Mouse (Mus musculus): ENCODE results near the gene Ppp1r37.

The Ppp1r37 gene

GRCm38 (mm10) chr7:19569647-19570046 is 6.8 kb upstream of the Ppp1r37 start:
- DNase-seq (ENCODE audit: low spot score), result no peak

GRCm38 (mm10) chr7:19567426-19567825 is 4.5 kb upstream of the Ppp1r37 start:
- DNase-seq (ENCODE audit: low spot score), result no peak

- no peak for DNase-seq (ENCODE audit: low spot score)
These were observed 2.9 kb upstream of the Ppp1r37 start for GRCm38 (mm10) chr7:19565803-19566202.

- no peak for DNase-seq (ENCODE audit: low spot score)
These were observed 1.6 kb upstream of the Ppp1r37 start for GRCm38 (mm10) chr7:19564455-19564854.

GRCm38 (mm10) chr7:19563884-19564283 is 1.0 kb upstream of the Ppp1r37 start:
- DNase-seq (ENCODE audit: low spot score), result no peak

- DNase-seq (ENCODE audit: low spot score), result peak; percentile 99
These were observed 872 bp downstream of the Ppp1r37 start for GRCm38 (mm10) chr7:19561765-19562642.

GRCm38 (mm10) chr7:19561431-19561764 is 1.5 kb downstream of the Ppp1r37 start:
- DNase-seq (ENCODE audit: low spot score), result peak; percentile 26

GRCm38 (mm10) chr7:19560491-19561260 is 2.2 kb downstream of the Ppp1r37 start:
- DNase-seq (ENCODE audit: low spot score), result no peak

- DNase-seq (ENCODE audit: low spot score), result peak; percentile 76
These were observed 3.9 kb downstream of the Ppp1r37 start for GRCm38 (mm10) chr7:19558965-19559364.

- DNase-seq (ENCODE audit: low spot score), result no peak
These were observed 4.6 kb downstream of the Ppp1r37 start for GRCm38 (mm10) chr7:19557982-19558900.

- no peak for DNase-seq (ENCODE audit: low spot score)
These were observed 5.8 kb downstream of the Ppp1r37 start for GRCm38 (mm10) chr7:19557086-19557485.

- no peak for DNase-seq (ENCODE audit: low spot score)
These were observed 8.7 kb downstream of the Ppp1r37 start for GRCm38 (mm10) chr7:19554168-19554567.

GRCm38 (mm10) chr7:19552443-19552842 is 10.4 kb downstream of the Ppp1r37 start:
- no peak for DNase-seq (ENCODE audit: low spot score)

- no peak for DNase-seq (ENCODE audit: low spot score)
These were observed 11.2 kb downstream of the Ppp1r37 start for GRCm38 (mm10) chr7:19551634-19552033.

- no peak for DNase-seq (ENCODE audit: low spot score)
These were observed 13.5 kb downstream of the Ppp1r37 start for GRCm38 (mm10) chr7:19549394-19549793.

GRCm38 (mm10) chr7:19547344-19547969 is 15.4 kb downstream of the Ppp1r37 start:
- DNase-seq (ENCODE audit: low spot score), result no peak

- no peak for DNase-seq (ENCODE audit: low spot score)
These were observed 16.9 kb downstream of the Ppp1r37 start for GRCm38 (mm10) chr7:19546007-19546406.

- no peak for DNase-seq (ENCODE audit: low spot score)
These were observed 19.3 kb downstream of the Ppp1r37 start for GRCm38 (mm10) chr7:19543584-19543983.

GRCm38 (mm10) chr7:19542155-19542691 is 20.7 kb downstream of the Ppp1r37 start:
- DNase-seq (ENCODE audit: low spot score), result no peak

- DNase-seq (ENCODE audit: low spot score), result no peak
These were observed 21.2 kb downstream of the Ppp1r37 start for GRCm38 (mm10) chr7:19541681-19542154.
